Mouse (Mus musculus) small intestine, adult 2 months (tissue): ENCODE measurements at regions not wholly inside any gene's neighbourhood (a gene's known extent, or its start where the extent isn't known, plus 50 kb on each side); places are given as distances from the start of the nearest gene placed in this dataset.
"Not testable (repeated sequence)": the region's sequence is repeated elsewhere in the genome, so short reads cannot be mapped to it uniquely, and the experiment has no call there.

Experiments
- H3K27ac ChIP-seq: fragments of 200-500 bp; 2 replicates; pipeline ENCODE4 v1.5.1; 2012; ENCODE audit warnings: low read depth, low read length, control low read depth, inconsistent platforms; ENCODE audit not compliant: insufficient read depth
- H3K27me3 ChIP-seq: fragments of 200-500 bp; 2 replicates; pipeline ENCODE4 v1.6.1; 2012; ENCODE audit warnings: mild to moderate bottlenecking, moderate library complexity, low read length, inconsistent platforms; ENCODE audit not compliant: control insufficient read depth, insufficient read depth
- H3K36me3 ChIP-seq: fragments of 200-500 bp; 2 replicates; pipeline ENCODE4 v1.6.1; 2012; ENCODE audit warnings: mild to moderate bottlenecking, low read length, control low read depth, inconsistent platforms; ENCODE audit not compliant: control insufficient read depth, insufficient read depth
- H3K4me1 ChIP-seq: fragments of 200-500 bp; 2 replicates; pipeline ENCODE4 v1.6.1; 2012; ENCODE audit warnings: low read length, inconsistent platforms, mixed read lengths; ENCODE audit not compliant: control insufficient read depth, insufficient read depth, insufficient read length
- H3K4me3 ChIP-seq: fragments of 200-500 bp; 2 replicates; pipeline ENCODE4 v1.5.1; 2012; ENCODE audit warnings: low read depth, mild to moderate bottlenecking, control low read depth, inconsistent platforms, low read length, moderate library complexity
- CTCF ChIP-seq: fragments of 200-500 bp; IDR thresholded peaks from 2 replicates; pipeline ENCODE4 v1.5.1; 2012; ENCODE audit warnings: low read depth, mild to moderate bottlenecking, control low read depth, inconsistent platforms, low read length, moderate library complexity, mixed read lengths; ENCODE audit not compliant: insufficient replicate concordance, insufficient read length; ENCODE audit errors: extremely low read depth
- POLR2A ChIP-seq: fragments of 200-500 bp; IDR thresholded peaks from 2 replicates; pipeline ENCODE4 v1.6.1; 2012; ENCODE audit warnings: low read depth, mild to moderate bottlenecking, control low read depth, inconsistent platforms, low read length, moderate library complexity
- WGBS: fragments of 180-500 bp; shearing (Covaris S2); methylation state at CpG from one replicate; pipeline ENCODE4 v1.1.7; 2018; 5-methylcytosine and 5-hydroxymethylcytosine counted together

- Histone ChIP-seq H3K4me1 (no peaks in the 10 kb centered on the region), H3K36me3 (no peaks in the 10 kb centered on the region), H3K27ac (no peak overlapping the region), H3K27me3 (no peaks in the 10 kb centered on the region), H3K4me3 (no peak overlapping the region)
- 90% methylated on average over 3 of the region's 3 CpGs for WGBS
- TF ChIP-seq CTCF (no peak), POLR2A (no peak)
Measured at GRCm38 (mm10) chr8:103644845-103645244, 456.6 kb upstream of the Cdh5 start.

- Histone ChIP-seq H3K4me3 (no peak overlapping the region), H3K4me1 (no peaks in the 10 kb centered on the region), H3K27ac (no peak overlapping the region), H3K27me3 (no peaks in the 10 kb centered on the region), H3K36me3 (no peaks in the 10 kb centered on the region)
- TF ChIP-seq CTCF (no peak), POLR2A (no peak)
- 78% methylated on average over 1 of the region's 1 CpGs for WGBS
Measured at GRCm38 (mm10) chr8:103664796-103665195, 436.6 kb upstream of the Cdh5 start.

GRCm38 (mm10) chr8:103686233-103686632 is 415.2 kb upstream of the Cdh5 start:
- 88% methylated on average over 5 of the region's 5 CpGs for WGBS
- not testable (repeated sequence) for H3K4me3 ChIP-seq, H3K36me3 ChIP-seq, H3K27me3 ChIP-seq, H3K27ac ChIP-seq, H3K4me1 ChIP-seq

- Histone ChIP-seq H3K4me1 (no peaks in the 10 kb centered on the region), H3K4me3 (no peak overlapping the region), H3K27ac (no peak overlapping the region), H3K27me3 (no peaks in the 10 kb centered on the region), H3K36me3 (no peaks in the 10 kb centered on the region)
- TF ChIP-seq CTCF: no peak
- no peak for TF ChIP-seq POLR2A
- WGBS: 90% methylated on average over 1 of the region's 1 CpGs
Measured at GRCm38 (mm10) chr8:103690438-103690837, 411.0 kb upstream of the Cdh5 start.

GRCm38 (mm10) chr8:103693531-103693930 is 407.9 kb upstream of the Cdh5 start:
- Histone ChIP-seq H3K4me3 (no peak overlapping the region), H3K4me1 (no peaks in the 10 kb centered on the region), H3K27me3 (no peaks in the 10 kb centered on the region), H3K27ac (no peak overlapping the region), H3K36me3 (no peaks in the 10 kb centered on the region)
- 88% methylated on average over 8 of the region's 8 CpGs for WGBS
- TF ChIP-seq CTCF (no peak), POLR2A (no peak)

- Histone ChIP-seq H3K27me3 (no peaks in the 10 kb centered on the region), H3K36me3 (no peaks in the 10 kb centered on the region), H3K27ac (no peak overlapping the region), H3K4me3 (no peak overlapping the region), H3K4me1 (no peaks in the 10 kb centered on the region)
- 88% methylated on average over 7 of the region's 7 CpGs for WGBS
- TF ChIP-seq CTCF (no peak), POLR2A (no peak)
Measured at GRCm38 (mm10) chr8:103694331-103694891, 407.0 kb upstream of the Cdh5 start.

GRCm38 (mm10) chr8:103699016-103699520 is 402.4 kb upstream of the Cdh5 start:
- Histone ChIP-seq H3K4me3 (no peak overlapping the region), H3K36me3 (no peaks in the 10 kb centered on the region), H3K27ac (no peak overlapping the region), H3K27me3 (no peaks in the 10 kb centered on the region), H3K4me1 (no peaks in the 10 kb centered on the region)
- 89% methylated on average over 1 of the region's 1 CpGs for WGBS
- TF ChIP-seq POLR2A (no peak), CTCF (no peak)
